Mouse (Mus musculus) right cerebral cortex, postnatal 10 days (tissue): ENCODE measurements around the gene Ajuba.
"Not testable (repeated sequence)": the region's sequence is repeated elsewhere in the genome, so short reads cannot be mapped to it uniquely, and the experiment has no call there.

Experiments
- DNase-seq, 2 experiments: peaks; one replicate each; pipeline ENCODE4 v3.0.0; 2021; ENCODE audit warnings: low spot score in 2 of 2

The Ajuba gene

GRCm38 (mm10) chr14:54577089-54577982 lies at the start of gene Ajuba:
Gene Ajuba (minus strand): TSS chr14:54577558.
- DNase-seq, result peak; percentile 84

DNA sequence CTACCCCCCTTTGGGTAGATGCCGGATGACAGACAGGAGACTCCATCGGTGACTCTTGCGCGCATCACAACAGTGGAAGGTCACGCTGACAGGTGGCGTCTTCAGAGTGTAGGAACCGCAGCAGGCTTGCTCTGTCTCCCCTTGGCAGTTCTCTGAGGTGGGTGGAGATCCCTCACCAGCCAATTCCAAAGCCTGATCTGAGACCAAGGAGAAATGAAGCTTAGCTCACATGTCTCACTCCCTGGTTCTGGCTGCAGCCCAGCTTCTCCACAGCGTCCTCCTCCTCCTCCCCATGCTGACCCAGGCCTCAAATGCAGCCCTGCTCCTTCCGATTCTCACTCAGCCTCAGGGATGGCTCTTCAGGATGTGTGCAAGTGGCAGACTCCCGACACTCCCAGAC lies 47.6 kb upstream of the Ajuba start:
- no peak for DNase-seq

DNA sequence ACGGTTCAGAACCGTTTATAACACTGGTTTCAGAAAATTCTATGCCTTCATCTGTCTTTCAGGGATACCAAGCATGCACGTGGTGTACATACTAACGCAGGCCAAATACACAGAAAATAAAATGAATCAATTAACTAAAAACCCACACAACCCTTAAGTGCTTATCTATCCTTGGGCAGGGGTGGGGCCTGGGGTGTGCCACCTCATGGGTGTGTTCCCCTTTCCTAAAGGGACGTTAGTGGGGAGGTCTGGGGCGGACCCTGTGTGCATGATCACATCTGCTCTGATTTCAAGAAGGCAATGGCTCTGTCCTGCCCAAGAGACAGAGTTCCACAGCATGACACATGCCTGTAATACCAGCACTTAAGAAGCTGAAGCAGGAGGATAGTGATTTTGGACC lies 46.0 kb upstream of the Ajuba start:
- no peak for DNase-seq

DNA sequence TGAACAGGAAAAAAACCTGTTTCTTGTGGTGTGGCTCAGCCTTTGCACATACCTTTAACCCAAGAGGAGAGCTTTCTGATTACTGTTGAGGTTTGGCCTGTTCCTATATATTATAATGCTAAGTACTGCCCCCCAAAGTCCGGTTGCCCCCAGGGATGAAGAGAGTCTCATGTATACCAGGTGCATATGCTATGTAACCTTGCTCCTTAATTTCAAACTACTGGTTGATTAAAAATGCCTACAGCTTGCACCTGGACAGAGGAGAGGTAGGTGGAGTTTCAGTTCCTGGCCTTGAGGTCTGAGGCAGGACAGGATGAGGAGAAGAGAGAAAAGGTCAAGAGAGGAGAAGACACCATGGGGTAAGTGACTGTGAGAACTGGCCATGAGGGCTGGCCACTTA lies 43.8 kb upstream of the Ajuba start, which contains the start of gene Psmb11:
Psmb11 (plus strand) TSS at position 301 of the 400 bp plus-strand sequence.
- no peak for DNase-seq

DNA sequence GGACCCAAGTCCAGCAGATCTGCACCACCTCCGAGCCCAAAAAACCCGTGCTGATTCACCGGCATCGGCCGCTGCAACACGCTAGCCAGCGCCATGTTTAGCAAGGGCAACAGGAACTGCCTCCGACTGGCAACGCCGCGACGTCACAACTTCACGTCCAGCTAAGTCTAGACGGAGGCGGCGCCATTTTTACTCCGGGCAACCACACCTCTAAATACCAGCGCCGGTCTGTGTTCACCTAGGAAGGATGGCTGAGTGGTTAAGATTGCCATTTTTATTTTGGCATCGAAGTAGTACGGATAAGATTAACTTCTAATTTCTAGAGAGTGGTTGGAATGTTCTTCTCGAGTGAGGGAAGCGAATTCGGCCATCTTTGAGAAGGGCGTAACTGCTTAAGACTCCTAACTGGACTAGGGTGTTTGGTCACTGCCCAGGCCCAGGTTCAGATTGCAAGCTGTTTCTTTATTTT lies 40.6 kb upstream of the Ajuba start, which contains the start of gene Psmb5:
Psmb5 (minus strand) TSS at position 126 of the 469 bp plus-strand sequence.
- peak; percentile 94 for DNase-seq

DNA sequence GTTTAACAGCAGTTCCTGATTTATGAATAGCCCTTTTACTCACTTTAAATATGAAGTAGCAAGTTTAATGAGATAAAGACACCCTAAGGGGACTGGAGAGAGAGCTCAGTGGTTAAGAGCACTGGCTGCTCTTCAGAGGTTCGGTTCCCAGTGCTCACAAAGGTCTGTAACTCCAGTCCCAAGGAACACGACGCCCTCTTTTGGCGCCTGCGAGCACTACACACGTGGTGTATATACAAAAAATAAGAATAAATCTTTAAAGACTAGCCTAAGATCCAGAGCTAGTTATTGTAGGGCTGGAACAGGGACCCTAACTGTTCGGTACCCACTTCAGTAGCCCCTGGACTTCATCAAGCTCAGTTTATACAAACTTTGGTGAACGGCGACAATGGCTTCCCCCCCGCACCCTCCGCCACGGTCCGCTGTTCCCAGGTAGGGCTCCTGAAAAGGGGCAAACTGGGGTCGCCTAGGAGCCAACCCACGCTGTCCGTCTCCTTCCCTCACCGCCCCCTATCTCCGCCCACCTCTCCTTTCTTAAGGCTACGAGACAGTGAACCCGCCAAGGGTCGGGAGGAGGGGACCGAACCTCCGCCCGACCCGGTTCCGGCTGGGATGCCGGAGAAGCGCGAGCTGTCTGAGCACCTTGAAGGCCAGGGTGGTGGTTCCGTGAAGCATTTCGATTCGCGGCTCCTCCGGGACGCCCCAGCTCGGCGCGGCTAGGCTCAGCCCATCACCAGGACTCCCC lies 40.0 kb upstream of the Ajuba start:
- no peak for DNase-seq

GRCm38 (mm10) chr14:54616226-54616825 lies 39.0 kb upstream of the Ajuba start:
- no peak for DNase-seq

- DNase-seq, result not testable (repeated sequence)
Measured at GRCm38 (mm10) chr14:54614130-54614529, 36.8 kb upstream of the Ajuba start.

GRCm38 (mm10) chr14:54610648-54611047 lies 33.3 kb upstream of the Ajuba start:
- no peak for DNase-seq

GRCm38 (mm10) chr14:54609962-54610361 lies 32.6 kb upstream of the Ajuba start:
- no peak for DNase-seq

DNA sequence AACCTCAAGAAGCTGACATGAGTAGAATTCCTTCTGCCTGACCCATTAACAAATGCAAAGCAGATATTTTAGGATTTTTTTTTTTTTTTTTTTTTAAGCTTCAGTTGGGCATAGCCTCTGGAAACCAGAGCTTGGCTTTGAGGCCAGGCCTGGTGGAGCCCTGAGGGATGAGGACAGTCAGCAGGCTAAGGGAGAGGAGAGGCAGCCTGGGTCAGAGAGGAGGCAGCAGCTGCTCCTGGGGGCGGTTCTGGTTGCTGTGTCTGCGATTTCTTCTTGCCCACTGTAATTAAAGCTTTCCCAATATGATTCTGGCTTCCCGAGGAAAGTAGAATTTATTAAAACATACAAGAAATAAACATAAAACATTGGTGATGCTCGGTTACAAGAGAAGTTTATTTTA lies 31.9 kb upstream of the Ajuba start:
- no peak for DNase-seq

DNA sequence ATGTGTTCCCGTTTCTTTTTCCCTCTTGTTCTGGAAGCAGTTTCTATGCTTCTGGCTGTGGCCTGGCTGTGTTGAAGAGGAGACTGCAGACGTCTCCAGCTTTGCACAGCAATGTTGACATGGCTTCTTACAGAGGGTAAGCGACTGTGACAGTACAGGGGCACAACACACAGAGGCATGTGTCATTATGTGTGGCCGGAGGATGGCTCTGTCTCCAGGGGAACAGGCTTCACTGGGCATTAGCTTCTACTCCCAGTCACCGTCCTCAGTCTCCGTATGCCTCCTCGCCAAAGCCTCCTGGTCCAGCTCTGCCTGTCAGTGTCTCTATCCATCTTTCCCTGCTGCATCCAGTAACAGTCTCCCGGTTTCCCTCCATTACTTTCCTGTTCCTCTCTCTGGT lies 29.9 kb upstream of the Ajuba start:
- DNase-seq, result no peak

DNA sequence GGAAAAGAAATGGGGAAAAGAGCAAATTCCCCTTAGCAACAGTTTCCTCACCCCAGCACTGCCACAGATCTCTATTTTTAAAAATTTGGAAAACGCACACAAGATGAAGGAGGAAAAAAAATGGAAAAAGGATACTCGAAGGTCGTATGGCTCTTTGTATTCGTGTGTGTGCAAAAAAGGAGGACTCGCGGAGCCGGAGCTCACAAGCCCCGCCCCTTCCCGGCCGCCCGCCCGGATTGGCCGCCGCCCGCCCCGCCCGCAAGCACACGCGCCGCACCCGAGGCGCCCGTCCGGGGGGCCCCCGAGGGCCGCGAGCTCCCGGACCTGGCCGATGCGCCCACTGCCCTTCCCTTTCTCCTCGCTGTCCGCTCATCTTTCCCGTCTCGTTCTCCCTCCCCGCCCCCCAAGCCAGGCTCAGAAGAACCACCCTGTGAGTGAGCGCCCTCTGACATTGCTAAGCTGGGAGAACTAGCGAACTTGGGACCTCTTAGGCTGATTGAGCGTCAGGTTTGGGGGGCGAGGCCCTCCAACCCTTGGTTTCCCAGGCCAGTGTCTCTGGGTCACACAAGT lies 28.5 kb upstream of the Ajuba start, which contains the start of gene 4931414P19Rik:
4931414P19Rik (minus strand) TSS at position 242 of the 570 bp plus-strand sequence.
- DNase-seq, result peak; percentile 85 to 86

DNA sequence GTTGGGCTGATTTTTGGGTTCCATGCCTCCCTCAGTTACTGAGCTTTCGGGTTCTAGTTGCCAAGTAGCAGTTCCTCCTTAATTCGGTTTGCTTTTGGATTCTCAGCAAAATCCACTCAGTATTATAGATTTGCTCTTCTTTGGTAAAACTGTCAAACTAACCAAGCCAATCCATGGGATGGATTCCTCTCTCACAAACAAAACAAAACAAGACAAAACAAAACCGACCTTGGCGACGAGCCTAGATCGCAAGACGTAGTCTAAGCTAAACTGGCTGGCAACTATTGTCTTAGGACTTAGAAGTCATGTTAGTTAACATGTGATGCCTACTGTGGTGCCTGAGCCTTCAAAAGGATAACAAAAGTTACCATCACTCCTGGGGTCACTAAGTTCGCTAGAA lies 26.3 kb upstream of the Ajuba start:
- no peak for DNase-seq

DNA sequence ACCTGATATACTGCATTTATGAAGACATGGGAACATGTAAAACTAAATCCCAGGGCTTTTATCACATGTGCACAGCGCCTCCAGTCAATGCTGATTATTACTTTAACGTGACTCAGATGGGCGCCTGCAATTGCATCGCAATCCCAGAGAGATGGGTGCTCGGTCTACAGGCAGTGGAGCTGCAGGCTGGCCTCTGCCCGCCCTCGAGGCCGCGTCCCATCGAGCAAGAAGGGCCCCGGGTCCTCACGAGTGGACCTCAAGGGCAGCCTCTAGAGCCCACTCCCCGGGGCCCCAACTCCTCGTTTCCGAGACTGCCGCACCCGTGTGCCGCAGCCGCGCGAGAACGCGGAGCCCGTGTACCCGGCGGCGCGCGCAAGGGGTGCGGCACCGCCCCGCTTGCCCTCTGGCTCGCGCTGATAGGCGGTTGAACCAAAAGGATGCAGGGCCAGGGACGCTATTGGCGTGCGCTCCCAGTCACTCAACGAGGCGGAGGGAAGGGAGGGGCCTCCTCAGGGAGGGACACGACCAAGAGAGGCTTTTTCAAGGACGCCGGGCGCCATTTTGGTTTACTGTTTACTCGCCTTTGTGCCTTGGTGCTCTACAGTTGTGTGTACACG lies 25.8 kb upstream of the Ajuba start:
- DNase-seq, result peak; percentile 98

DNA sequence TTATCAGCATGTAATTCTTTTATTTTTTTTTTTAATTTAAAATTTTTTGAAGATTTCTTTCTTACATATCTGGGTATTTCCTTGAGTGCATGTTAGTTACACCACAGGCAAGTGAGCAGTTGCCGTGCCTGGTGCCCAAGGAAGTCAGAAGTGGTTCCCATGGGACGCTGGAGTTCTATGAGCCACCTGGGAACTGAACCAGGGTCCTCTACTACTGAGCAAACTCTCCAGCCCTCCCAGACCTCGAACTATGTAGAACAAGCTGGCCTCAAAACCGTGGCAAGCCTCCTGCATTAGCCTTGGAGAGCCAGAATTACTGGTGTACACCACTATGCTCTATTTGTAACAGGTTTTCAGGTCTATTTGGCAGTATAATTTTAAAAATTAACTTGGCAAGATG lies 25.3 kb upstream of the Ajuba start:
- no peak for DNase-seq

GRCm38 (mm10) chr14:54601601-54602000 lies 24.2 kb upstream of the Ajuba start:
- no peak for DNase-seq

GRCm38 (mm10) chr14:54597084-54597483 lies 19.7 kb upstream of the Ajuba start:
- no peak for DNase-seq

GRCm38 (mm10) chr14:54594631-54595414 lies 17.5 kb upstream of the Ajuba start:
- DNase-seq, result peak in 1 of 2 experiments; percentile 52

DNA sequence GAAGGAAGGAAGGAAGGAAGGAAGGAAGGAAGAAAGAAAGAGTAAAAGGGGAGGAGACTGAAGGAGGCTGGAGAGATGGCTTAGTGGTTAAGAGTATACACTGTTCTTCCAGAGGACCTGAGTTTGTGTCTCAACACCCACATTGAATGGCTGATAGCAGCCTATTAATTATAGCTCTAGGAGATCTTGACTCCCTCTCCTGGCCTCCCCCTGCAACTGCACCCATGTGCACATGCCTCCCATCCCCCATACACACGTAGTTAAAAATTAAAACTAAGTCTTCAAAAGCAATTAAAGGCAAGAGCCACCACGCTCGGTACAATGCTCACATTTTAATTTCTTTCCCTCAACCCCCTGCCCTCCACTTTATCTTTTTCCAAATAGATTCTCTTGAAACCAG lies 16.7 kb upstream of the Ajuba start:
- no peak for DNase-seq
